Mouse (Mus musculus): ENCODE data around the gene Sox5. TPM values are rescaled to one million over a fixed set of nuclear protein-coding genes. Genes with fewer than 3 reads are reported as not detected.

The Sox5 gene
- polyA plus RNA-seq, 1 experiment from 2014 or later: 34.6 TPM

DNA sequence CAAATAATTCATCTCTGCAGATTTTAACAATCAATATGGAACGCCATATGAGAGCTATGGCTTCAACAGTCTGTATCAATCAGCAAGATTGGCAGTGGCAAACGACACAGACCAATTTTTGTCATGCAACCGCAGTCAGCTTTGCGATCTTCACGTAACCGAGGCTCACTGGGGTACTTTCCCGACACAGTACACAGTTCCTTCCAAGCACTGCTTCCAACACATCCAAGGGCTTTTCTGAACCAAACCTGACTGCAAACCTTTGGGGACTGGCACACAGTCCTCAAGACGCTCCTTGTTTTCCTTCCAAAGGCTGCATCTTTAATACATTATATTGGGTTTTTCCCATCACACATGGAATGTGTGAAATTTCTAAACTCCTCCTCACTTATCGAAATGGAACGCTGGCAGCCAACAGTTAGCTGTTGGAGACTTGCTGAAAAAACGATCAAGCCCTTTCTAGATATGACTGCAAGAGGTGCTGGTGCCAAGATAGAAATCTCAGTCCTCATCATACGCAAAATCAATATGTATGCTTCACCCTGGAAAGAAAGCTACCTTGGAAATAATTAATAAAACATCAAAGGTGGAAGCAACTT lies 474.1 kb downstream of the Sox5 start:
- Histone ChIP-seq H3K4me1 (ENCODE audit: control insufficient read depth, insufficient read depth, low read length) (no peaks in the 10 kb centered on the region; the same call in 1 of the 2 replicates), H3K27me3 (ENCODE audit: control insufficient read depth, insufficient read depth, low read length) (no peaks in the 10 kb centered on the region), H3K27ac (ENCODE audit: low read depth, low read length) (no peak overlapping the region), H3K36me3 (ENCODE audit: control insufficient read depth, insufficient read depth, low read length) (no peaks in the 10 kb centered on the region), H3K9ac (replicated peaks; ENCODE audit: low read depth, low read length) (no peak overlapping the region), H3K4me2 (ENCODE audit: low read depth, low read length) (no peak overlapping the region), H3K4me3 (ENCODE audit: low read depth, low read length) (no peak overlapping the region), H3K9me3 (ENCODE audit: control insufficient read depth, low read length) (no peaks in the 10 kb centered on the region)
- WGBS: 94% methylated on average over 12 of the region's 12 CpGs
- ATAC-seq (ENCODE audit: low read depth): no peak

DNA sequence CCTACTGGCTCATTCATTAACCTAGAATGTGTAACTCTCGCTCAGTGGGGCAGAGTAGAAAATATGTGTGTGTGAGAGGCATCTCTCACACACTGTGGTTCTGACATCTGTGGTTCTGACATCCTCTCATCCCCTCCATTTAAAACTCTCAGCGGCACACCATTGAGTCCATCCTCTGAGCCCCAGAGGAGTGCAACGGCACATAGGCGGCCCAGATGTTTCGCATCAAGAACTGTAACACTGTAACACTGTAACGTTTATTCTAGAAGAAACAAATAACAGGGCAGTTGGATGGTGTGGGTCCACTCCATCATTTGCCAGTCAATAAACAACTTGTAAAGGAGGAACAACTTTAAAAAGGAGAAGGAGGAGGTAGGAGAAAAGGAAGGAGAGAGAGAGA lies 479.0 kb downstream of the Sox5 start:
- no peak for ATAC-seq (ENCODE audit: low read depth)
- 91% methylated on average over 6 of the region's 6 CpGs for WGBS
- H3K4me2 ChIP-seq (ENCODE audit: low read depth, low read length): no peak overlapping the region

DNA sequence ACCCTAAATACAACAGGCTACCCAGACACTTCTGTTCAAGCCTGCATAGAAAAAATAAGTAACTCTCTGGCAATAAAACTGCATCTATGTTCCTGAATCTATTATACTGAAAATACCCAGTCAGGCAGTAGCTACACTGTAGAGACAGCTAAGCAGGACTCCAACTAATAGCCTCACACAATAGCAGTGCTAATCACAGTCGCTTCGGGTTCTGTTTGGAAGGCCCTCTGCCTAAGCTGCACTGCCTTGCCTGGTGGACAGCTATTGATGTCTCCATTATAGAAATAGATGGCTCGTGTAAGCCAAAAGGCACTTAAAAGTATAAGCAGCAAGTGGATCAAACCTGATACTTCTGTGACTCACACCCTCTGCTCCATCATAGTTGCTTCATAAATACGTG lies 480.7 kb downstream of the Sox5 start:
- no peaks in the 10 kb centered on the region for H3K27me3 ChIP-seq (ENCODE audit: control insufficient read depth, insufficient read depth, low read length)
- ATAC-seq (ENCODE audit: low read depth): no peak
- no peaks in the 10 kb centered on the region for H3K36me3 ChIP-seq (ENCODE audit: control insufficient read depth, insufficient read depth, low read length)
- H3K27ac ChIP-seq (ENCODE audit: low read depth, low read length): no peak overlapping the region
- 36% methylated on average over 4 of the region's 4 CpGs for WGBS
- H3K9ac ChIP-seq (replicated peaks; ENCODE audit: low read depth, low read length): no peak overlapping the region
- no peak overlapping the region for H3K4me3 ChIP-seq (ENCODE audit: low read depth, low read length)
- no peaks in the 10 kb centered on the region for H3K4me1 ChIP-seq (ENCODE audit: control insufficient read depth, insufficient read depth, low read length)
- H3K4me2 ChIP-seq (ENCODE audit: low read depth, low read length): no peak overlapping the region
- no peaks in the 10 kb centered on the region for H3K9me3 ChIP-seq (ENCODE audit: control insufficient read depth, low read length)

More for the DNA sequence above, 479.0 kb downstream of the Sox5 start:
- Histone ChIP-seq H3K4me3 (ENCODE audit: low read depth, low read length) (no peak overlapping the region), H3K27me3 (ENCODE audit: control insufficient read depth, insufficient read depth, low read length) (no peaks in the 10 kb centered on the region), H3K27ac (ENCODE audit: low read depth, low read length) (no peak overlapping the region), H3K36me3 (ENCODE audit: control insufficient read depth, insufficient read depth, low read length) (no peaks in the 10 kb centered on the region), H3K9me3 (ENCODE audit: control insufficient read depth, low read length) (no peaks in the 10 kb centered on the region), H3K4me1 (ENCODE audit: control insufficient read depth, insufficient read depth, low read length) (no peaks in the 10 kb centered on the region), H3K9ac (replicated peaks; ENCODE audit: low read depth, low read length) (no peak overlapping the region)

DNA sequence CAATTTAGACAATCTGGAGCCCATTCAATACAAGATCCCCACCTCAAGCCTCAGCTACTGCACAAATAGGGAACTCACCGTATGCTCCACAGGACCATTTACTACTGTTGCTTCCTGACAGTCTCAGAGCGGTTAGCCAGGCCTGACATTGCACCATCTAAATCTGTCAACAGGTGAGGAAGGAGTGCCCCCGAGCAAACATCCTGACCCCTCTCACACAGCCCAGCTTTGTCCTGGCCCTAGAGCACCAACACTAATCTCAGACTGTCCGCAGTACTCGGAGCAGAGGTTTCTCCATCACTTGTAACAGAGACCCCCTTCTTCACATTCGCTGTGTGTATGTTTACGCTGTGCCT lies 482.3 kb downstream of the Sox5 start:
- WGBS: 70% methylated on average over 7 of the region's 7 CpGs
- H3K4me1 ChIP-seq (ENCODE audit: control insufficient read depth, insufficient read depth, low read length): no peaks in the 10 kb centered on the region
- no peak overlapping the region for H3K4me3 ChIP-seq (ENCODE audit: low read depth, low read length)
- H3K4me2 ChIP-seq (ENCODE audit: low read depth, low read length): no peak overlapping the region
- no peaks in the 10 kb centered on the region for H3K27me3 ChIP-seq (ENCODE audit: control insufficient read depth, insufficient read depth, low read length)
- no peak overlapping the region for H3K9ac ChIP-seq (replicated peaks; ENCODE audit: low read depth, low read length)
- ATAC-seq (ENCODE audit: low read depth): no peak
- no peaks in the 10 kb centered on the region for H3K36me3 ChIP-seq (ENCODE audit: control insufficient read depth, insufficient read depth, low read length)
- H3K9me3 ChIP-seq (ENCODE audit: control insufficient read depth, low read length): peaks cover 4% of the 10 kb centered on the region; the same call in 1 of the 2 replicates
- H3K27ac ChIP-seq (ENCODE audit: low read depth, low read length): no peak overlapping the region

DNA sequence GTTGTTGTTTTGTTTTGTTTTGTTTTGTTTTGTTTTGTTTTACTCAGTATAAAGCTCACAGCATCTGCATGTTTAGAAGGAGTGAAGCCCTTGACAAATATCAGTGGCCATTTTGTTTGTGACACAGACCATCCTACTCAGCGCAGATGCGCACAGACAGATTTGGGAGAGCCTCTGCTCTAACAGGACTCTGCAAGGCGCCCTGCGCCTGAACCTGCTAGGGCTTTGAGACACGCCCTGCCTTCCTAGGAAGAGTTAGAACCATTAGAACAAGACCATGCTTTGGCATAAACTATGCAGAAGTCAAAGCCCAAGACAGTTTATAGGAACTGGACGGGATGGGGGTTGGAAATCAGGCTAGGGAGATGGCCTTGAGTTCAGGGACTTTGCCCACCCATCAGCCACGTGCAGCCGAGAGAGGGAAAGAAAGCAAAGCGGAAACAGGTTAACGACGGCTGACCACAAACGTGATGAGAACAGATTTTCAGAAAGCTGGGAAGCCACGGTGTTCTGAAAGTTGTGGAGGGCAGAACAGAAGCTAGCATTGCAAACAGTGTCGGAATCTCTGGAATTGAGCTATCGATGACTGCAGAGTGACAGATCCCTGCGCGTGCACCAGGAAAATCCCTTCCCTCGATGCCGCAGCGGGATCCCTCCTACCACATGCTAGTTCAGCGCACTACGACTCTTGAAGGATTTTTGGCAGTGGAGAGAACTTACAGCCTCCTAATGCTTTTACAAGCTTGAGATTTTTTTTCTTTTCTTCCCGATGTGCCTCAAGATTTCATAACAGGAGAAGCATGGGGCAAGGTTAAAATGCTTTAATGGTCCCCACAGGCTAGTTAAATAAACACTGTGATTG lies 482.9 kb downstream of the Sox5 start:
- Histone ChIP-seq H3K27me3 (ENCODE audit: control insufficient read depth, insufficient read depth, low read length) (no peaks in the 10 kb centered on the region), H3K9me3 (ENCODE audit: control insufficient read depth, low read length) (peaks cover 4% of the 10 kb centered on the region; the same call in 1 of the 2 replicates), H3K36me3 (ENCODE audit: control insufficient read depth, insufficient read depth, low read length) (no peaks in the 10 kb centered on the region), H3K27ac (ENCODE audit: low read depth, low read length) (no peak overlapping the region), H3K4me2 (ENCODE audit: low read depth, low read length) (no peak overlapping the region), H3K4me1 (ENCODE audit: control insufficient read depth, insufficient read depth, low read length) (no peaks in the 10 kb centered on the region), H3K4me3 (ENCODE audit: low read depth, low read length) (no peak overlapping the region), H3K9ac (replicated peaks; ENCODE audit: low read depth, low read length) (no peak overlapping the region)
- 82% methylated on average over 23 of the region's 23 CpGs for WGBS
- no peak for ATAC-seq (ENCODE audit: low read depth)

DNA sequence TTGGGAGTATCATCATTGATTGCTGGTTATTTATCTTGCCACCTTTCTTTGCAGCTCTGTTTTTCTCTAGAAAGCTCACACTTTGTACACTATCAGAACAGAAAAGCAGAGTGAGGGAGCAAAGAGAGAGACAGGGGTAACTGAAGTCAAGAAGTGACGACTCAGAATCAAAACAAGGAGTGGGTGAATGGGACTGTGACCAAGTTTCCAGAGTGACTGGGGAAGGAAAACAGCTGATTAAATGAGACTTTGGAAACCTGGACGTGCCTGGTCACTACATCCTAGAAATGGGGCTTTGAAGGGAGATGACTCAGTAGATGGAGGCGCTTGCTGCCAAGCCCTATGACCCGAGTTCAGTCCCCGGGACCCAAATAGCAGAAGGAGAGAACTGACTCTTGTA lies 483.9 kb downstream of the Sox5 start:
- H3K9me3 ChIP-seq (ENCODE audit: control insufficient read depth, low read length): peaks cover 4% of the 10 kb centered on the region; the same call in 1 of the 2 replicates
- H3K36me3 ChIP-seq (ENCODE audit: control insufficient read depth, insufficient read depth, low read length): no peaks in the 10 kb centered on the region
- no peaks in the 10 kb centered on the region for H3K4me1 ChIP-seq (ENCODE audit: control insufficient read depth, insufficient read depth, low read length)
- no peak for ATAC-seq (ENCODE audit: low read depth)
- no peak overlapping the region for H3K27ac ChIP-seq (ENCODE audit: low read depth, low read length)
- H3K4me2 ChIP-seq (ENCODE audit: low read depth, low read length): no peak overlapping the region
- 88% methylated on average over 5 of the region's 5 CpGs for WGBS
- no peaks in the 10 kb centered on the region for H3K27me3 ChIP-seq (ENCODE audit: control insufficient read depth, insufficient read depth, low read length)
- no peak overlapping the region for H3K9ac ChIP-seq (replicated peaks; ENCODE audit: low read depth, low read length)
- H3K4me3 ChIP-seq (ENCODE audit: low read depth, low read length): no peak overlapping the region

DNA sequence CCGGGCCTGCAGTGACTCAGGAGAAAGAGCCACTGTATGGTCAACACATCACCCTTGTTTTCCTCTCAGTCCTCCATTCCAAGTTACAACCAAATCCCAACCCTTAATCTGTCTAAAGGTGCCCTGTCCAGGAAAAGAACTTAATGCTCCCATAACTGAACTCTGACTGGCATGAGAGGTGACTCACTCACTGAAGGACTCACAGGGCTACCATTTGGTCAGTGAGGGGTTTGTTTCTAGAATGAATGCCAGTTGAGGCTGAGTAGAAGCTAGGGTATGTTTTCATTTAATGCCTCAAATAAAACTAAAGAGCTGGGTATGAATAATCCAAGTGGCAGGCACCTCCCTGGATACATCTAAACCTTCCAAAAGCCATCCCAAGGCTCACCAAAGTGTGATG lies 484.6 kb downstream of the Sox5 start:
- no peaks in the 10 kb centered on the region for H3K4me1 ChIP-seq (ENCODE audit: control insufficient read depth, insufficient read depth, low read length)

DNA sequence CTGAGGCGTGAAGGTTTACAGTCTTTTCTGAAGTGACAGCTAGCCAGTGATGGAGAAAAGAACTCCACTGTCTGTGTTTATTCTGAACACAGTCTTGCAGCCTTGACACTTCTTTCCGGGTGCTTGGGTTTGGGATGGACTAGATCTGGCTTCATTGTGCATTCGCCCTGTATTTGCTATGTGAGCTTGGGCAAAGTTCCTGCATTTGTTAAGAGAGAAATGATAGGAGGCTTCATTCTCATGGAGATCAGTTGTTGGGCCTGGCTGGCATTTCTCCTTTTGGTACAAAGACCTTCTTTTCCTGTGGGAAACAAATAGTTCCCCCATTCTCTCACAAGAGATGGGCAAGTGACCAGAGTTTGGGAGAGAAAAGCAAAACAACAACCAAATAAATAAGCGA lies 490.3 kb downstream of the Sox5 start:
- Histone ChIP-seq H3K4me2 (ENCODE audit: low read depth, low read length) (no peak overlapping the region), H3K4me1 (ENCODE audit: control insufficient read depth, insufficient read depth, low read length) (no peaks in the 10 kb centered on the region), H3K36me3 (ENCODE audit: control insufficient read depth, insufficient read depth, low read length) (no peaks in the 10 kb centered on the region), H3K9ac (replicated peaks; ENCODE audit: low read depth, low read length) (no peak overlapping the region), H3K27me3 (ENCODE audit: control insufficient read depth, insufficient read depth, low read length) (no peaks in the 10 kb centered on the region), H3K4me3 (ENCODE audit: low read depth, low read length) (no peak overlapping the region), H3K9me3 (ENCODE audit: control insufficient read depth, low read length) (peaks cover 4% of the 10 kb centered on the region; the same call in 1 of the 2 replicates), H3K27ac (ENCODE audit: low read depth, low read length) (no peak overlapping the region)
- ATAC-seq (ENCODE audit: low read depth): no peak
- WGBS: 76% methylated on average over 4 of the region's 4 CpGs

More for the DNA sequence above, 484.6 kb downstream of the Sox5 start:
- Histone ChIP-seq H3K36me3 (ENCODE audit: control insufficient read depth, insufficient read depth, low read length) (no peaks in the 10 kb centered on the region), H3K4me2 (ENCODE audit: low read depth, low read length) (no peak overlapping the region), H3K4me3 (ENCODE audit: low read depth, low read length) (no peak overlapping the region), H3K9me3 (ENCODE audit: control insufficient read depth, low read length) (peaks cover 4% of the 10 kb centered on the region; the same call in 1 of the 2 replicates), H3K27me3 (ENCODE audit: control insufficient read depth, insufficient read depth, low read length) (no peaks in the 10 kb centered on the region), H3K27ac (ENCODE audit: low read depth, low read length) (no peak overlapping the region), H3K9ac (replicated peaks; ENCODE audit: low read depth, low read length) (no peak overlapping the region)
- ATAC-seq (ENCODE audit: low read depth): no peak
- 88% methylated on average over 1 of the region's 1 CpGs for WGBS

DNA sequence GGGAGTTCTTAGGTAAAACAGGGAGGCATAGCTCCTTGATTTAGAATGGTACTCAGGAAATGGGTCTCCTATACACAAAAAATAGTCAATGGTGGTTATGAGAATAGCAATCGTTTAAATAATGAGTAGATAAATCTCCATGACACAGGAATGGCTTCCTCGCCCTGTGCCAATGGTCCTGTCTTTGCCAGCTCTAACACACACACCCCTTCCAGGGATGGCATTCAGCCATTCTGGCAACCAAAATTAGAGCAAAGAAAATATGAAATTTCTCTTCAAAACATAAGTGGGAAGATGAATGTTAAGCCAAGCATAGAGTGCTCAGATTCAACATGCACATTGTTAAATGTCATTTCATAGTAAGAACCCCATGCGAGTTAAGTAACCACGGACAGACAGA lies 495.7 kb downstream of the Sox5 start:
- 82% methylated on average over 4 of the region's 4 CpGs for WGBS
- H3K4me3 ChIP-seq (ENCODE audit: low read depth, low read length): no peak overlapping the region
- H3K4me2 ChIP-seq (ENCODE audit: low read depth, low read length): no peak overlapping the region
- no peaks in the 10 kb centered on the region for H3K4me1 ChIP-seq (ENCODE audit: control insufficient read depth, insufficient read depth, low read length)
- no peak overlapping the region for H3K27ac ChIP-seq (ENCODE audit: low read depth, low read length)
- no peaks in the 10 kb centered on the region for H3K27me3 ChIP-seq (ENCODE audit: control insufficient read depth, insufficient read depth, low read length)
- no peaks in the 10 kb centered on the region for H3K9me3 ChIP-seq (ENCODE audit: control insufficient read depth, low read length)
- H3K9ac ChIP-seq (replicated peaks; ENCODE audit: low read depth, low read length): no peak overlapping the region
- no peak for ATAC-seq (ENCODE audit: low read depth)
- H3K36me3 ChIP-seq (ENCODE audit: control insufficient read depth, insufficient read depth, low read length): no peaks in the 10 kb centered on the region
